Mouse (Mus musculus) c-Kit-positive CD71-negative TER-119-negative erythroid progenitor cells, embryonic 14.5 days (primary cell): ENCODE data around the gene Psmc2.

Experiments
- DNase-seq: peaks from one replicate; pipeline ENCODE4 v3.0.0-alpha.2; 2013; ENCODE audit warnings: low read depth

Psmc2 gene

GRCm38 (mm10) chr5:21804837-21805236 is 19.8 kb downstream of the Psmc2 start:
- no peak for DNase-seq

GRCm38 (mm10) chr5:21810924-21811323 is 25.8 kb downstream of the Psmc2 start:
- no peak for DNase-seq

DNA sequence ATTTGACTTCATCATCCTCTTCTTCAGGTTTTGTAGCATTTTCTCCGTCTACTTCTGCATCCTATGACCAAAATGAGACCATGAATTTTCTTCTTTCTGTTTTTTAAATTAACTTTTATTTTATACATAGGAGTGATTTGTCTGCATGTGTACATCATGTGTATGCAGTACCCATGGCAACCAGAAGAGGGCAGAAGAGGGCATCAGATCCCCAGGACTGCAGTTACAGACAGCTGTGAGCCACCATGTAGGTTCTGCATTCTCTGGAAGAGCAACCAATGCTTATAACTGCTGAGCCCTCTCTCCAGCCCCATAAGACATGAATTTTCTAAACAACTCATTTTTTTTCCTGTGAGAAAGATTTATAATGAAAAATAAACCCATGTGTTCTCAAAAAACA is 28.9 kb downstream of the Psmc2 start:
- DNase-seq, result peak; percentile 17

DNA sequence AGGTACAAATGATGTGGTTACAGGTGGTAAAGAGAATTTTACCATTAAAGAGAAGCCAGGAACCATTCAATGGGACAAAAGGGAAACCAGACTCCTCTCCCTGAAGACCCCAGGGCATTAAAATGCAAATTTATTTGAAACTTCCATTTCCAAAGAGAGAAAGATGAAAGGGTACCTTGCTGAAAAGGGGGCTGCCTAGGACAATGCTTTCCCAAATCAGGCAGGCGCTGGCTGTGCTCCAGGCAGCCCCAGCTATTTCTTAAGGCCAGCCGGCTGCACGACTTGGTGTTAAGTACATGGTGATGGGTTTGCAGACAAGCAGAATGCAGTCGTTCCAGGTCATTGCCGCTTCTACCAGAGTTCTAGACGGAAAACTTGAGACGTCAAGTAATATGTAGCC is 41.3 kb downstream of the Psmc2 start:
- no peak for DNase-seq

- no peak for DNase-seq
Measured at GRCm38 (mm10) chr5:21827643-21828042, 42.6 kb downstream of the Psmc2 start.

DNA sequence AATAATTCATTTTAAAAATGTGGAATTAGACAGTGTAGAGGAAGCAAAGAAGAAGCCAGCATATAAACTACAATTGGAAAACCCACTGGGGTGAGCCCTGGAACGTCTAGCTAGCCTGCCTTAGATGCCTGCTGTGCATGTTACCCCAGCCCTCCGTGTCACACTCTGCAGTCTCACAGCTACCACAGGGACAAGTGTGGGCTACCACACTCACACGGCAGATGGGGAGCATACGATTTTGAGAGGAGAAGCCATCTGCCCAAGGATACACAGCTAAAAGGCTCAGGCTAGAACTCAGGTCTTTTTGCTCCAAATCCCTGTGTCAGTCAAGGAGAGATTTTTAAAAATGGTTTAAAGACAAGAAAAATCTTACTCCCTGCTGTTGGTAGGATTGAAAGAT is 43.8 kb downstream of the Psmc2 start:
- DNase-seq, result no peak

GRCm38 (mm10) chr5:21831761-21832160 is 46.7 kb downstream of the Psmc2 start:
- DNase-seq, result no peak

DNA sequence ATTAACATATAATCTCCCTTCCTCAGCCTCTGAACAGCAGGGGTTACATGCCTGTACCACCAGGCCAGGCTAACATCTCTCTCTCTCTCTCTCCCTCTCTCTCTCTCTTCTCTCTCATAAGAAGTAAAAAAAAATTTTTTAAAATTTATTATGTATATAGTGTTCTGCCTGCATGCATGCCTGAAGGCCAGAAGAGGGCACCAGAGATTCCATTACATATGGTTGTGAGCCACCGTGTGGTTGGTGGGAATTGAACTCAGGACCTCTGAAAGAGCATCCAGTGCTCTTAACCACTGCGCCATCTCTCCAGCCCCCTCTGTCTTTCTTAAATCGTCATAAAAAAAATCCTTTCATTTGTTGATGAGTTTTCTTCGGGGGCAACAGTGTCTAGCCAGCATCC is 59.6 kb downstream of the Psmc2 start:
- no peak for DNase-seq

DNA sequence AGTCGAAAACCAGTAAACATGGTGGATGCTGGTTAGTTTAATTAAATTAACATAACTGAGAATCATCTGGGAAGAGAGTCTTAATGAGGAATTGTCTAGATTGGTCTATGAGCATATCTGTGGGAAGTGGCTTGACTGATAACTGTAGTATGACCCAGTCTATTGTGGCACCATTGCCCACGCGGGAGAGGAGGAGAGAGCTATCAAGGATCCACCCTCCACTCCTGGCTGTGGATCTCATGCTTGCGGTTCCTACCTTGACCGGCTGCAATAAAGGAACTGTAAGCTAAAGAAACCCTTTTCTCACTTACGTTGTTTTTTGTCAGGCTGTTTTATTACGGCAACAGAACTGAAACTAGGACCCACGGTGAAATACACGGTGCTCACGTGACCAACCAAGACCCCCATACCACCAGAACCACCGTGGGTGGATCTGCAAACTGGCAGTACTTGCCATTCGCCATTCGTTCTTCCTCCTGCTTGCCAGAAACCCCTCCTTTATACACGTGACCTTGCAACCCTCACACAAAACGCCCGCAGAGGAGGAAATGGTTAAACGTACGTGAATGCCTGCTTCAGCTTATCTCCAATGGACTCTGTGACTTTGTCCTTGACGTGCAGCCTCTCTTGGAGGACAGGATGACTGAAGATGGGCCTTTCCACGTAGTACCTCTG is 61.7 kb downstream of the Psmc2 start:
- no peak for DNase-seq

- DNase-seq, result no peak
Measured at GRCm38 (mm10) chr5:21847438-21847837, 62.4 kb downstream of the Psmc2 start.

- no peak for DNase-seq
Measured at GRCm38 (mm10) chr5:21851679-21852340, 66.7 kb downstream of the Psmc2 start.
